Mouse (Mus musculus): ENCODE results near the gene Slitrk1. TPM values are rescaled to one million over a fixed set of nuclear protein-coding genes. Genes with fewer than 3 reads are reported as not detected.

The Slitrk1 gene
- polyA plus RNA-seq (2014; fragmentation: Nextera tagmentation; extraction: Ambion mirVana) = 19.5 and 27.3 TPM in 2 replicates

DNA sequence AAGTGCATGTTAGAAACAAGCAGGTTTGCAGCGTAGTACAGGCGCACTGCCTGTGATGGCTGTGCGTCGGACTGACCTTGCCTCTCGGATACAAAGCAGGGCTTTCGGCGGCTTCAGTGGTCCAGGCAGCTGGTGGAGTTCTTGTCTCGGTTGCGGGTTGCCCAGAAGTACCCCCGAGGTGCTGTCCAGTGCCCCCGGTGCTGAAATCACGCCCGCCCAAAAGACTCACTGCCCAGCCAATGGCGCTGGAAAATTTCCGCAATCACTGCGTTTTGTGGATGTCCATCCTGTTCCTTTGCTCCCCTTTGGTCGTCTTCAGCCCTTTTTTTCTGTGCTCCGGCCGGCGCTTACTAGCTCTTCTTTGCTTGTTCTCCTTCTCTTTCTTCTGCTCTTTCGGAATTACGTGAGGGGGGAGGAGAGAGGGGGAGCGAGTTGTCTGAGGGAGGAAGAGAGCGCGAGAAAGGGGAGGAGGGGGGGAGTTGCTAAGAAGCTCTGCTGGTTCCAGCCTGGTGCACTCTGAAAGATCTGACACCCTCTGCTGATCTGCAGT, at the start of gene Slitrk1:
Gene Slitrk1 (minus strand): TSS at position 445 of the 550 bp plus-strand sequence.
- no peaks in the 10 kb centered on the region for H3K9me3 ChIP-seq (ENCODE audit: control insufficient read depth, low read length)
- no peaks in the 10 kb centered on the region for H3K27me3 ChIP-seq (ENCODE audit: control insufficient read depth, insufficient read depth, low read length)
- H3K36me3 ChIP-seq (ENCODE audit: control insufficient read depth, insufficient read depth, low read length) = no peaks in the 10 kb centered on the region
- DNase-seq (peak; percentile 90), ATAC-seq (ENCODE audit: low FRiP score, low TSS enrichment) (peak; percentile 85)
- peak within 1 kb of the TSS; percentile 71 for H3K9ac ChIP-seq (replicated peaks; ENCODE audit: low read length)
- WGBS = under 1% methylated on average over 25 of the region's 25 CpGs
- H3K4me1 ChIP-seq (ENCODE audit: control insufficient read depth, insufficient read depth, low read length) = peaks cover 9% of the 10 kb centered on the region; the same call in 1 of the 2 replicates
- peak within 1 kb of the TSS; percentile 92 for H3K27ac ChIP-seq (replicated peaks; ENCODE audit: low read depth, low read length)
- peak within 1 kb of the TSS; percentile 84 for H3K4me2 ChIP-seq (ENCODE audit: low read length)
- peak within 1 kb of the TSS; percentile 52 for H3K4me3 ChIP-seq (replicated peaks; ENCODE audit: low read depth, low read length)

GRCm38 (mm10) chr14:108935777-108936176, 21.8 kb upstream of the Slitrk1 start:
- no peak overlapping the region for H3K4me2 ChIP-seq (ENCODE audit: low read length)
- ATAC-seq (ENCODE audit: low FRiP score, low TSS enrichment) (no peak), DNase-seq (peak; percentile 27)
- H3K36me3 ChIP-seq (ENCODE audit: control insufficient read depth, insufficient read depth, low read length) = no peaks in the 10 kb centered on the region
- H3K27ac ChIP-seq (replicated peaks; ENCODE audit: low read depth, low read length) = no peak overlapping the region
- H3K9ac ChIP-seq (replicated peaks; ENCODE audit: low read length) = no peak overlapping the region
- H3K9me3 ChIP-seq (ENCODE audit: control insufficient read depth, low read length) = no peaks in the 10 kb centered on the region
- WGBS = 64% methylated on average over 1 of the region's 1 CpGs
- H3K4me1 ChIP-seq (ENCODE audit: control insufficient read depth, insufficient read depth, low read length) = no peaks in the 10 kb centered on the region
- H3K4me3 ChIP-seq (replicated peaks; ENCODE audit: low read depth, low read length) = no peak overlapping the region
- no peaks in the 10 kb centered on the region for H3K27me3 ChIP-seq (ENCODE audit: control insufficient read depth, insufficient read depth, low read length)

DNA sequence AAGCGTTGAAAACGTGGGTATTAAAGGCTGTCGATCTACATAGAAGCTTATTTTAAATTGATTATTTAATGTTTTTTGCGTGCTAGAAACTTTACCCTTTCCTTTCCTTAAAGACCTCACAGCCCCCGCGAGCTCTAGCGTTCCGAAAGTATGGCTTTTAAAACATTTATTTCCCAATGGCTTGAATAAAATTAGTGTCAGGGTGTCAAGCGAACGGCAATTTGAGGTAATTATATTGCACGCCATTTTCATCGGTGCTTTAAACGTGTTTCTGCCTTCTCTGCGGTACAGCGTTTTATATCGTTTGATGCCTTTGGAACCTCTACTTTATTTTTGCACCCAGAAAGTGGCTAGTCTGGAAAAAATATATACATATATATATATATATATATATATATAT, 378 bp upstream of the Slitrk1 start:
- H3K36me3 ChIP-seq (ENCODE audit: control insufficient read depth, insufficient read depth, low read length) = no peaks in the 10 kb centered on the region
- peak overlapping the region; percentile 52 for H3K4me3 ChIP-seq (replicated peaks; ENCODE audit: low read depth, low read length)
- peak overlapping the region; percentile 84 for H3K4me2 ChIP-seq (ENCODE audit: low read length)
- 4% methylated on average over 16 of the region's 16 CpGs for WGBS
- ATAC-seq (ENCODE audit: low FRiP score, low TSS enrichment) = no peak
- no peaks in the 10 kb centered on the region for H3K27me3 ChIP-seq (ENCODE audit: control insufficient read depth, insufficient read depth, low read length)
- H3K27ac ChIP-seq (replicated peaks; ENCODE audit: low read depth, low read length) = peak overlapping the region; percentile 92
- peak; percentile 68 for DNase-seq
- H3K9me3 ChIP-seq (ENCODE audit: control insufficient read depth, low read length) = no peaks in the 10 kb centered on the region
- H3K4me1 ChIP-seq (ENCODE audit: control insufficient read depth, insufficient read depth, low read length) = peaks cover 9% of the 10 kb centered on the region; the same call in 1 of the 2 replicates
- H3K9ac ChIP-seq (replicated peaks; ENCODE audit: low read length) = peak overlapping the region; percentile 71

- DNase-seq = peak; percentile 67
- ATAC-seq (ENCODE audit: low FRiP score, low TSS enrichment) = no peak
- H3K36me3 ChIP-seq (ENCODE audit: control insufficient read depth, insufficient read depth, low read length) = no peaks in the 10 kb centered on the region
Observed at GRCm38 (mm10) chr14:108912876-108913490, 975 bp downstream of the Slitrk1 start.

GRCm38 (mm10) chr14:108912021-108912875, 1.7 kb downstream of the Slitrk1 start:
- WGBS = 1% methylated on average over 24 of the region's 24 CpGs
- peak overlapping the region; percentile 52 for H3K4me3 ChIP-seq (replicated peaks; ENCODE audit: low read depth, low read length)
- peaks cover 9% of the 10 kb centered on the region; the same call in 1 of the 2 replicates for H3K4me1 ChIP-seq (ENCODE audit: control insufficient read depth, insufficient read depth, low read length)
- H3K27ac ChIP-seq (replicated peaks; ENCODE audit: low read depth, low read length) = peak overlapping the region; percentile 92
- no peaks in the 10 kb centered on the region for H3K9me3 ChIP-seq (ENCODE audit: control insufficient read depth, low read length)
- DNase-seq (peak; percentile 80), ATAC-seq (ENCODE audit: low FRiP score, low TSS enrichment) (peak; percentile 46)
- H3K4me2 ChIP-seq (ENCODE audit: low read length) = peak overlapping the region; percentile 84
- peak overlapping the region; percentile 71 for H3K9ac ChIP-seq (replicated peaks; ENCODE audit: low read length)
- H3K36me3 ChIP-seq (ENCODE audit: control insufficient read depth, insufficient read depth, low read length) = no peaks in the 10 kb centered on the region
- H3K27me3 ChIP-seq (ENCODE audit: control insufficient read depth, insufficient read depth, low read length) = no peaks in the 10 kb centered on the region

More at GRCm38 (mm10) chr14:108912876-108913490, 975 bp downstream of the Slitrk1 start:
- no peaks in the 10 kb centered on the region for H3K9me3 ChIP-seq (ENCODE audit: control insufficient read depth, low read length)
- WGBS = under 1% methylated on average over 21 of the region's 21 CpGs
- H3K4me2 ChIP-seq (ENCODE audit: low read length) = peak overlapping the region; percentile 84
- peak overlapping the region; percentile 52 for H3K4me3 ChIP-seq (replicated peaks; ENCODE audit: low read depth, low read length)
- H3K27me3 ChIP-seq (ENCODE audit: control insufficient read depth, insufficient read depth, low read length) = no peaks in the 10 kb centered on the region
- peak overlapping the region; percentile 92 for H3K27ac ChIP-seq (replicated peaks; ENCODE audit: low read depth, low read length)
- H3K4me1 ChIP-seq (ENCODE audit: control insufficient read depth, insufficient read depth, low read length) = peaks cover 9% of the 10 kb centered on the region; the same call in 1 of the 2 replicates
- H3K9ac ChIP-seq (replicated peaks; ENCODE audit: low read length) = peak overlapping the region; percentile 71

- peak overlapping the region; percentile 92 for H3K27ac ChIP-seq (replicated peaks; ENCODE audit: low read depth, low read length)
- no peaks in the 10 kb centered on the region for H3K27me3 ChIP-seq (ENCODE audit: control insufficient read depth, insufficient read depth, low read length)
- peaks cover 9% of the 10 kb centered on the region; the same call in 1 of the 2 replicates for H3K4me1 ChIP-seq (ENCODE audit: control insufficient read depth, insufficient read depth, low read length)
- peak overlapping the region; percentile 52 for H3K4me3 ChIP-seq (replicated peaks; ENCODE audit: low read depth, low read length)
- H3K4me2 ChIP-seq (ENCODE audit: low read length) = peak overlapping the region; percentile 84
- no peaks in the 10 kb centered on the region for H3K9me3 ChIP-seq (ENCODE audit: control insufficient read depth, low read length)
- DNase-seq (peak; percentile 52), ATAC-seq (ENCODE audit: low FRiP score, low TSS enrichment) (peak; percentile 9; the same call in 1 of the 2 replicates)
- no peaks in the 10 kb centered on the region for H3K36me3 ChIP-seq (ENCODE audit: control insufficient read depth, insufficient read depth, low read length)
- peak overlapping the region; percentile 71 for H3K9ac ChIP-seq (replicated peaks; ENCODE audit: low read length)
- 1% methylated on average over 24 of the region's 24 CpGs for WGBS
Observed at GRCm38 (mm10) chr14:108911138-108911841, 2.7 kb downstream of the Slitrk1 start.

DNA sequence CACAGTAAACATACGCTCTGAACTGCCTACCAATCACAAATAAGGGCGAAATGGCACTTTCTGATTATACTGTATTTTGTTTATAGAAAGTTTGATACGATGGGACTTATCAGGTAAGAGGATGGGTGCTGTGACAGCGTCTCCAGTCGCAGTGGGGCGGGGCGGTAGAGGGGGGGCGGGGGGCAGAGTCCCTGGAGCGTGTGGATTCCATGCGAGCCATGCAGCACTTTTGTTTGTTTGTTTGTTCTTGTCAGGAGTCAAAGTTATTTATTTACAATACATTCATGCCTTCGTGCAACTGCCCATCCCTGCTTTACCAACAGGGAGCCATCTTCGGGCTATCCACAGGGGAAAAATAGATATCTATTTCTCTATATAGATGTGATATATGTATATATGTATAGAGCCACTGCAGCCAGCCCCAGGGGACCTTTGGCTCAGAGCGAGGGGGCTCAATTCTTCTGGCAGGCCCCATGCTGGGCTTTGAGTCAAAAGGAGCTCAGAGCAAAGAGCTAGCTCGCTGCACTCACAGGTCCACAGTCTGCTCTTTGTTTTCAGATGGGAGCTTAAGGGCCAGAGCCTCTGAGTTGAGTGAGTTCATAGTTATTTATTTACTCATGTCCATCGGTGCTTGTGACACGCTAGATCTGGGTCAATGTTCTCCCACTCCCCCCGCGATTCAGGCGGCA, 3.4 kb downstream of the Slitrk1 start:
- Histone ChIP-seq H3K9ac (replicated peaks; ENCODE audit: low read length) (peak overlapping the region; percentile 71), H3K27me3 (ENCODE audit: control insufficient read depth, insufficient read depth, low read length) (no peaks in the 10 kb centered on the region), H3K9me3 (ENCODE audit: control insufficient read depth, low read length) (no peaks in the 10 kb centered on the region), H3K4me2 (ENCODE audit: low read length) (peak overlapping the region; percentile 84), H3K36me3 (ENCODE audit: control insufficient read depth, insufficient read depth, low read length) (no peaks in the 10 kb centered on the region), H3K27ac (replicated peaks; ENCODE audit: low read depth, low read length) (peak overlapping the region; percentile 92), H3K4me1 (ENCODE audit: control insufficient read depth, insufficient read depth, low read length) (peaks cover 9% of the 10 kb centered on the region; the same call in 1 of the 2 replicates), H3K4me3 (replicated peaks; ENCODE audit: low read depth, low read length) (peak overlapping the region; percentile 52)
- ATAC-seq (ENCODE audit: low FRiP score, low TSS enrichment) (no peak), DNase-seq (peak; percentile 64)
- 4% methylated on average over 19 of the region's 19 CpGs for WGBS
